Mouse (Mus musculus) thymus, postnatal 0 days (tissue): Measurements from ENCODE around the gene Egfem1. TPM values are rescaled to one million over a fixed set of nuclear protein-coding genes. Genes with fewer than 3 reads are reported as not detected.

Experiments
- DNase-seq: peaks from one replicate; pipeline ENCODE4 v3.0.0-alpha.2; 2015; ENCODE audit warnings: low spot score
- polyA plus RNA-seq: library from polyadenylated mRNA; unstranded; fragments of >200 nt; fragmentation: Nextera tagmentation; extraction: Ambion mirVana; gene quantifications from 2 replicates; pipeline ENCODE4 v1.2.1, GENCODE M21; 2015

The Egfem1 gene
- polyA plus RNA-seq, 1 experiment from 2014 or later = not detected

DNA sequence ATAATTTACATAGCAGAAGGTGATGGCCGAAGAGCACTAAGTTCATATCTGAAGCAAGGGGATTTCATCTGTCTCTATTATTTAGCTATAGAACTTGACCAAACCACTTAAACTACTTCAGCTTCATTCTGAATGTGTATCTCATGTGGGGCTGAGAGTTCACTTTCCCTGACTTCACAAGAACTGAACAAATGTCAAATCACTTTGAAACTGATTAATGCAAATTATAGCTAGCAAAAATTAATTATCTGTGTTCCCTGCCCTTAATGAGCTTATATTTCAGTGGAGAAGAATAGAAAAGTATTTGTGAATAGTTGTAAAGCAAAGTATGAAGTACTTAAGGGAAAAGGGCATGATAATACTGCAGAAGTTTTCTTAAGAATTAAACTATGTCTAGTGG lies 481.3 kb downstream of the Egfem1 start:
- DNase-seq = no peak

DNA sequence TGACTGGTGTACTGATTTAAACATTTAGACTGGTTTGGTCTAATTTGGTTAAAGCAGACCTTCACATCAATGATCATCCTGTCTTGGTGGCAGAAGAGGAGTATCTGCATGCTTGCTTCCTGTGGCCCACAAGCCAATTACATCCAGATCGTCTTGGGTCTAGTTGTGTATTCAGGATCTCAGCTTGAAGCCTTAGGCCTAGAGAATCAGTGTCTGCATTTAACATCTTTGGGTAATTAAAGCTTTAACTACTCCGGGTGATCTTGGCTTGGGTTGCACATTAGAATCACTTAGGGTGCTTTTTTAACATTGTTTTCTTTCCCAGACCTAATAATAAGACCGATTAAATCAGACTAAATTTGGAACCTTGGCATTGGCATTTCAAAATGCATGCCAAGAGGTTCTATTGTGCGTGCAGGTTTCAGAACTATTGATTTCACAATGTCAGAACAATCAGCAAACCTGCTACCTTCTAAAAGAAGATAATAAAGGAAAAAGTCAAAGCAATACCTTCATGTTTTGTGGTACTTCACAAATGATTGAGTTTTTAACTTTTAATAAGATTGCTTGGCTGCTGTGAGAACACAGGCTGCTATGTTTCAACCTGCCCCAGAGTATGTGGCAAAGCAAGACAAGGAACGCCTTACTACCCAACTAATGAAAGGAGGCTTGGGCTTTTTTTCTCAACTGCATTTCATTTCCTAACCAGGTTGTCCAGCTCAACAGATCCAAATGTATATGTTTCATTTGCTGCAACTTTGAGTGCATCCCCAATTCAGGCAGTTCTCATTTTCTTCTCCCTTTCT lies 496.4 kb downstream of the Egfem1 start:
- no peak for DNase-seq

- DNase-seq = no peak
These were observed 500.9 kb downstream of the Egfem1 start for GRCm38 (mm10) chr3:29582749-29583148.

DNA sequence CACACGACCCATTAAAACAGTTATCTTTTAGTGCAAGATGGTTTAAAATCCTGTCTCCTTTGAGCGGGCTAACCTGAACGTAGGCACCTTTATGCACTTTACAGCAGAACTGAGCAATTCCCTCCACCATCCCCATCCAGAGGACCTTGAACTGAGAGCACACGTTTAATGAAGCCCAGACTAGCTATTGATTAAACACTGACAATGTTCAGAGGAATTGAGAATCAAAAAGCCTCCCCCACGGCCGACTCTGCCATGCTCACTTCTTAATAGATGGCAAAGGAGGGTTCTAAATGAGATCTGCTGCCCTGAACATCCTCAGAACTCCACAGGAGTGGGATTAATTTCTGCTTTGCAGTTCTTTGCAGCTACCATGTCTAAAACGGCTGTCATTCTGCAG lies 520.3 kb downstream of the Egfem1 start:
- DNase-seq = no peak

- DNase-seq = no peak
These were observed 526.9 kb downstream of the Egfem1 start for GRCm38 (mm10) chr3:29608713-29609112.

DNA sequence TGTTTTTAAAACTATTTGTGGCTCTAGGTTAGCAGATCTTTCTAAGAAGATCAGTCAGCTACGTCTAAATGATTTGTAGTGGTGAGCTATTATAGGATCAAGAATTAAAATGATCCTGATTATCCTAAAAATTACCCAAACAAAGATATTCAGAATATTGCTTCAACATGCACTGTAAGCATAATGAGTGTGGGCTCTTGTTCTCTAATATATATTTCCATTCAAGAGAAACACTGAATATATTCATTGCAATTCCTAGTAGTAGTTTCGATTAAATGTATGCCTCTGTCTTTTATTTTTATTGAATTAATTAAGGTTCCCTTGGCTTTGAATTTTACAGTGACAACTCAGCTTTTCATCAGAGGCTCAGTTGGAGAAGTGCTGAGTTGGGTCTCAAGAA lies 527.4 kb downstream of the Egfem1 start:
- no peak for DNase-seq

GRCm38 (mm10) chr3:29619586-29619985 lies 537.8 kb downstream of the Egfem1 start:
- DNase-seq = no peak

- DNase-seq = no peak
These were observed 558.0 kb downstream of the Egfem1 start for GRCm38 (mm10) chr3:29639819-29640218.

GRCm38 (mm10) chr3:29666796-29667195 lies 585.0 kb downstream of the Egfem1 start:
- no peak for DNase-seq

GRCm38 (mm10) chr3:29689367-29690285 lies 607.8 kb downstream of the Egfem1 start:
- DNase-seq = no peak

- no peak for DNase-seq
These were observed 619.3 kb downstream of the Egfem1 start for GRCm38 (mm10) chr3:29701126-29701525.

DNA sequence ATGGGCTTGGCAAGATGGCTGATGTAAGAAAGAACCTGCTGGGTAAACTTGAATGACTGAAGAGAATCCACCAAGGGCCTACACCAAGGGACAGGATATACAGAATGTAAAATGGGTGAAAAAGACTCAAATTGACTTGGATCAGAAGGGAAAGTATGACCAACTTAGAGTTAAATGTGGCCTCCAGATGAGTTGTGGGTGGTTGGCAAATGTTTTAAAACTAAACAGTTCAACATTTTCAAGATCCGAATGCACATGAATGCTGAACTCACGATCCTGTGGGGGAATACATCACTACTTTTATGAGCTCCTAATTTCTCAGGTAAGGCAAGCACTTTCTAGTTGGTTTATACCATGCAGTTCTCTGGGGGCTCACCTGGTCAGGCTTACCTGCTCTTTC lies 625.0 kb downstream of the Egfem1 start:
- no peak for DNase-seq

- DNase-seq = no peak
These were observed 625.6 kb downstream of the Egfem1 start for GRCm38 (mm10) chr3:29707467-29707866.

- no peak for DNase-seq
These were observed 644.6 kb downstream of the Egfem1 start for GRCm38 (mm10) chr3:29726376-29726967.

DNA sequence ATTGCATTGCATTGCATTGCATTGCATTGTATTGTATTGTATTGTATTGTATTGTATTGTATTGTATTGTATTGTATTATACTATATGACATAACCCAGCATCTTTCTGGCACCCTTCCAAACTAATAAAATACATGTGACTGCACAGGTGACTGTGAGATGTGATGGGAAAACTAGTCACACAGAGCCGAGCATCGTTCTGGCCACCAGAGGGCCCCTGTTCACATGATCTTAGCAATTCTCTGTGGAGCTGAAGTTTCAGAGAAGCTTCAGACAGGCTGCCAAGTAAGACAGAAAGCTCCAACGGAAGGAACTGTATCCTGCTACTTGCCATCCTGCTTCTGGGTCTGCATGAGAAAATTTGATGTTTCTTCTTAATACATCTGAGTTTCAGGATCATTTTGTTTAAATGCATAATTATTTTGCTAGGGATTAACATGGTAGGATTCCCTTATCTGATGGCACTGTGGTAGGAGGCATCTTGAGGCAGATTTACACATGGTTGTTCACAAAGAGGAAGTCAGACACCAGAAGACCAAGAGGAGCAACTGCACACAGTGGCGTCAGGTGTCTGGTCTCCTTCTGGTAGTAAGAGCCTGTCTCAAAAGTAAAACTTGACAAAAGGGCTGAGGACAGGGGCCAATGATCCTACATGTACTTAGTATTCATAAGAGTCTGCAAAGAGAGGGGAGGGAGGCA lies 648.4 kb downstream of the Egfem1 start:
- DNase-seq = peak; percentile 5

- DNase-seq = no peak
These were observed 649.7 kb downstream of the Egfem1 start for GRCm38 (mm10) chr3:29731509-29731908.

DNA sequence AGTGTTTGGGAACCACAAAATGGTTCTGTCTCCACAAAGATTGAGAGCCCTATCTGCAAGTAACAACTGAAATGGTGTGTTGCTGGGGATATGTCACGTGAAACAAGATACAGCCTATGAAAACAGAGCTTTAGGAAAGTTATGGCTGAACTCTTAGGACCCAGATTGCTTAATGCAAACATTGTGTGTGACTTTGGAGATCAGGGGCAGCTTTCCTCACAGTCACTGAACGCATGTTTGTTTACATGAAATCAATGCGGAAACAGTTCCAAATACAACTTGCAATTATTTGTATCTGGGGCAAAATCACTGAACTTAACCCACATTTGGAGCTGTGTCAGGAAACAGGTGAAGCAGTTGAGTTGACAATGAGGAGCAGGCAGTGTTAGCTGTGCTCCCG lies 650.8 kb downstream of the Egfem1 start:
- no peak for DNase-seq

- DNase-seq = no peak
These were observed 652.4 kb downstream of the Egfem1 start for GRCm38 (mm10) chr3:29734251-29734650.

DNA sequence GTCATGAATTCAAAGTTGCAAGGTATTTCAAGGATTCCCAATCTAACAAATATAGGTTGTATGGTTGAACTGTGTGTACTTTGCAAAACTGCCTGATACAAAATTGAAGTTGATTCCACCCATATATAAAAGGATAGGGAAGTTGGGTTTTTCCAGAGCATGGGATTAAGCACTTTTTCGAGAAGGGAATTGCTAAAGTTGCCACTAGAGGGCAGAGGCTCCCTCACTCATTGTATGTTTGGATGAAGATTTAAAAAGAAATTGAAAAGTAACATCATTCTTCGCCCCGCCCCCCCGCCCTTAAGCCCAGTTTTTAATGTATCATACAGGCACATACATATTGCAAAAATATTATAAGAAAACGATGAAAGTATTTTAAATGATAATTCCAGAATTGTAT lies 657.5 kb downstream of the Egfem1 start:
- no peak for DNase-seq
